Comparison of ENCODE assay signal across 20 mouse cellular contexts in the genomic region with DNA sequence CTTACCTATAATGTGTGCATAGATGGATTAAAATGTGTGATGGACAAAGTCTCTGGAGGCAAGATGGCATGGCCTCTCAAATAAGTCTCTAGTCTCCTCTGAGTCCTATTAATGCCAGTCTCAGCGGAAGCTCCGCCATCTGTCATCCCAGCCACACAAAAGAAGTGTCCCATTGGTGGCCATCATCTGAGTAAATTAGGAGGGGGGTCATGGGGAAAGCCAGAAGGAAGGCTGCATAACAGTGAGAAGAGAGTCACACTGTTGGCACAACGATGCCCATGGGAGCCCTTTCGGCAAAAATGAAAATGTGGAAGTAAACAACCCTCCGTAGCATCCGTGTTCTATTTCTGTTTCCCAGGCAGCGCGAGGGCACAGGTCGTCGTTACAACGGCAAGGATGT.
A peak's percentile ranks its signal among the peaks of the same experiment; 100 is the strongest.
DNase-seq lines count a peak whose midpoint lies in the region; ATAC-seq lines count a peak whose summit lies in the region.
"Had no signal": no experiment of that assay in that cellular context is flagged by ENCODE, and none has a peak within 500 bp of the region (broad histone marks: within the 10 kb centered on the region; RNA-seq: fewer than 3 reads in every experiment).

No protein-coding gene starts in this region.

- H3K27me3 ChIP-seq in embryonic facial prominence, embryonic 15.5 days, result no peaks in the 10 kb centered on the region
- no peaks in the 10 kb centered on the region for H3K27me3 ChIP-seq in hindbrain, embryonic 14.5 days (ENCODE audit: control insufficient read depth, insufficient read depth, low read length)
- H3K27me3 ChIP-seq in midbrain, embryonic 16.5 days (ENCODE audit: control insufficient read depth, insufficient read depth, low read depth, low read length), result no peaks in the 10 kb centered on the region
- H3K27me3 ChIP-seq: CH12.LX; limb, embryonic 13.5 days; liver, embryonic 15.5 days had no signal

- peak; percentile 47; the same call in 1 of the 2 replicates for ATAC-seq in embryonic facial prominence, embryonic 15.5 days (ENCODE audit: insufficient number of reproducible peaks, low FRiP score, low TSS enrichment, low read depth)
- no peak for ATAC-seq in hindbrain, embryonic 14.5 days (ENCODE audit: low FRiP score)
- 0 out of 2 replicates have a peak, but pooled peaks have one; percentile 45 for ATAC-seq in midbrain, embryonic 16.5 days
- ATAC-seq: activated CD4-positive, CD25-positive, alpha-beta regulatory T cell, adult 4 months had no signal

- no peaks in the 10 kb centered on the region for H3K4me1 ChIP-seq in embryonic facial prominence, embryonic 15.5 days
- peaks cover 18% of the 10 kb centered on the region for H3K4me1 ChIP-seq in hindbrain, embryonic 14.5 days (replicated peaks; ENCODE audit: control insufficient read depth, insufficient read depth, low read length)
- H3K4me1 ChIP-seq in midbrain, embryonic 16.5 days (ENCODE audit: control insufficient read depth, insufficient read depth, low read length), result peaks cover 3% of the 10 kb centered on the region; the same call in 1 of the 2 replicates
- H3K4me1 ChIP-seq: heart, embryonic 10.5 days; limb, embryonic 13.5 days; liver, embryonic 15.5 days had no signal

- no peaks in the 10 kb centered on the region for H3K9me3 ChIP-seq in embryonic facial prominence, embryonic 15.5 days (replicated peaks)
- H3K9me3 ChIP-seq in hindbrain, embryonic 14.5 days (ENCODE audit: control insufficient read depth, low read length), result 0 out of 2 replicates have a peak, but pooled peaks cover 4% of the 10 kb centered on the region
- no peaks in the 10 kb centered on the region for H3K9me3 ChIP-seq in midbrain, embryonic 16.5 days (replicated peaks; ENCODE audit: control insufficient read depth, low read length, poor library complexity, severe bottlenecking)
- H3K9me3 ChIP-seq: heart, embryonic 10.5 days; liver, embryonic 15.5 days had no signal

- H3K4me2 ChIP-seq in embryonic facial prominence, embryonic 15.5 days (replicated peaks), result no peak overlapping the region
- peak overlapping the region; percentile 31 for H3K4me2 ChIP-seq in hindbrain, embryonic 14.5 days (replicated peaks)
- H3K4me2 ChIP-seq in midbrain, embryonic 16.5 days (ENCODE audit: low read length), result peak overlapping the region; percentile 3; the same call in 1 of the 2 replicates
- H3K4me2 ChIP-seq: limb, embryonic 13.5 days; liver, embryonic 15.5 days had no signal

- no peak overlapping the region for H3K9ac ChIP-seq in embryonic facial prominence, embryonic 15.5 days
- no peak overlapping the region for H3K9ac ChIP-seq in hindbrain, embryonic 14.5 days
- H3K9ac ChIP-seq in midbrain, embryonic 16.5 days (ENCODE audit: low read depth, low read length), result no peak overlapping the region
- H3K9ac ChIP-seq: limb, embryonic 13.5 days; liver, embryonic 15.5 days had no signal

- DNase-seq in cerebellum, postnatal 14 days, result peak; percentile 40 to 60
- DNase-seq in cerebellum, adult 18-20 months, result no peak
- peak; percentile 45 for DNase-seq in hindbrain, embryonic 14.5 days (ENCODE audit: low spot score)
- no peak for DNase-seq in MN1 (ENCODE audit: low spot score)
- no peak for DNase-seq in kidney, postnatal 10 days
- no peak for DNase-seq in heart, postnatal 4 days
- DNase-seq: cerebellum, adult 11-12 months; gastrocnemius, postnatal 36 days; heart, postnatal 14 days; kidney, adult 18-20 months; lung, postnatal 14 days; right cerebral cortex, postnatal 4 days had no signal

- 88% methylated on average over 11 of the region's 11 CpGs for WGBS in embryonic facial prominence, embryonic 15.5 days
- WGBS in hindbrain, embryonic 14.5 days, result 36% methylated on average over 11 of the region's 11 CpGs
- WGBS in midbrain, embryonic 16.5 days, result 49% methylated on average over 11 of the region's 11 CpGs

- H3K36me3 ChIP-seq in embryonic facial prominence, embryonic 15.5 days, result no peaks in the 10 kb centered on the region
- H3K36me3 ChIP-seq in hindbrain, embryonic 14.5 days (replicated peaks; ENCODE audit: control insufficient read depth, insufficient read depth), result no peaks in the 10 kb centered on the region
- H3K36me3 ChIP-seq in midbrain, embryonic 16.5 days (ENCODE audit: control insufficient read depth, insufficient read depth, low read length), result no peaks in the 10 kb centered on the region
- H3K36me3 ChIP-seq: heart, embryonic 10.5 days; limb, embryonic 13.5 days; liver, embryonic 15.5 days had no signal

- no peak overlapping the region for H3K27ac ChIP-seq in embryonic facial prominence, embryonic 15.5 days (replicated peaks)
- H3K27ac ChIP-seq in hindbrain, embryonic 14.5 days, result peak overlapping the region; percentile 43
- H3K27ac ChIP-seq in midbrain, embryonic 16.5 days (ENCODE audit: low read length), result no peak overlapping the region; the same call in 1 of the 2 replicates
- H3K27ac ChIP-seq: heart, embryonic 10.5 days; left cerebral cortex, adult 2 months; limb, embryonic 13.5 days; liver, embryonic 15.5 days had no signal

- no peak overlapping the region for H3K4me3 ChIP-seq in embryonic facial prominence, embryonic 15.5 days (replicated peaks)
- no peak overlapping the region for H3K4me3 ChIP-seq in hindbrain, embryonic 14.5 days (replicated peaks; ENCODE audit: low read length)
- H3K4me3 ChIP-seq in midbrain, embryonic 16.5 days (ENCODE audit: low read depth, low read length), result no peak overlapping the region
- H3K4me3 ChIP-seq: heart, embryonic 10.5 days; left cerebral cortex, adult 2 months; limb, embryonic 13.5 days; liver, embryonic 15.5 days had no signal

Comparison
In these comparisons a context has a peak if more than half of its experiments do, and no peak if none do; other contexts are left out.
1. DNase-seq: peak in cerebellum, postnatal 14 days (2 of 2) and hindbrain, embryonic 14.5 days (single experiment); none in cerebellum, adult 18-20 months (0 of 2), MN1 (single experiment), kidney, postnatal 10 days (single experiment) and heart, postnatal 4 days (single experiment).